Mouse (Mus musculus) midbrain, embryonic 13.5 days (tissue): ENCODE data around the gene Spata13. TPM values are rescaled to one million over a fixed set of nuclear protein-coding genes. Genes with fewer than 3 reads are reported as not detected.
A peak's percentile ranks its signal among the peaks of the same experiment; 100 is the strongest.

Experiments used
- ATAC-seq: fragments of 200-750 bp; cut with Nextera tagmentation; 2 replicates; pipeline ENCODE4 v1.8.0; 2017; ENCODE audit warnings: mild to moderate bottlenecking, moderate TSS enrichment, moderate library complexity
- H3K27ac ChIP-seq: fragments of 300-500 bp; sonication (generic); 2 replicates; pipeline ENCODE4 v1.5.1; 2015; ENCODE audit warnings: inconsistent platforms, mild to moderate bottlenecking, moderate library complexity
- H3K27me3 ChIP-seq: fragments of 300-500 bp; sonication (generic); 2 replicates; pipeline ENCODE4 v1.6.1; 2015; ENCODE audit warnings: mild to moderate bottlenecking, inconsistent platforms
- H3K36me3 ChIP-seq: fragments of 300-500 bp; sonication (generic); 2 replicates; pipeline ENCODE4 v1.6.1; 2015; ENCODE audit warnings: mild to moderate bottlenecking, inconsistent platforms
- H3K4me1 ChIP-seq: fragments of 300-500 bp; sonication (generic); replicated peaks from 2 replicates; pipeline ENCODE4 v1.6.1; 2015; ENCODE audit warnings: inconsistent platforms
- H3K4me2 ChIP-seq: fragments of 300-500 bp; sonication (generic); replicated peaks from 2 replicates; pipeline ENCODE4 v1.6.1; 2015; ENCODE audit warnings: moderate library complexity, mild to moderate bottlenecking, inconsistent platforms
- H3K4me3 ChIP-seq: fragments of 300-500 bp; sonication (generic); replicated peaks from 2 replicates; pipeline ENCODE4 v1.5.1; 2015; ENCODE audit warnings: mild to moderate bottlenecking, inconsistent platforms
- H3K9ac ChIP-seq: fragments of 300-500 bp; sonication (generic); replicated peaks from 2 replicates; pipeline ENCODE4 v1.6.1; 2015; ENCODE audit warnings: mild to moderate bottlenecking, inconsistent platforms
- H3K9me3 ChIP-seq: fragments of 300-500 bp; sonication (generic); 2 replicates; pipeline ENCODE4 v1.6.1; 2016; ENCODE audit warnings: mild to moderate bottlenecking, inconsistent platforms
- WGBS: fragments of 180-500 bp; shearing (Covaris S2); methylation state at CpG from one replicate; pipeline ENCODE4 v1.1.7; 2015; 5-methylcytosine and 5-hydroxymethylcytosine counted together
- polyA plus RNA-seq: library from polyadenylated mRNA; unstranded; fragments of >200 nt; fragmentation: Nextera tagmentation; extraction: Ambion mirVana; gene quantifications from 2 replicates; pipeline ENCODE4 v1.2.1, GENCODE M21; 2015

Spata13 gene
- polyA plus RNA-seq, 1 experiment from 2014 or later = 47.4 TPM

DNA sequence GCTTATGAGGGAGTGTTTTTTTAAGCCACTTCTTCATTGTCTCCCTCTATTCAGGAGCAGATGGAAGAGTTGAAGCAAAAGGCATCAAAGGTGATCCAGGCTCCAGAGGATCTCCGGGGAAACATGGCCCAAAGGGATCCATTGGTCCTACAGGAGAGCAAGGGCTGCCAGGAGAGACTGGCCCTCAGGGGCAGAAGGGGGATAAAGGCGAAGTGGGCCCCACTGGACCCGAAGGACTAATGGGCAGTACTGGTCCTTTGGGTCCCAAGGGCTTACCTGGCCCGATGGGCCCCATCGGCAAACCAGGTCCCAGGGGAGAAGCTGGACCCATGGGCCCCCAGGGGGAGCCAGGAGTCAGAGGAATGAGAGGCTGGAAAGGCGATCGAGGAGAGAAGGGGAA lies 145.4 kb downstream of the Spata13 start:
- WGBS = 91% methylated on average over 7 of the region's 7 CpGs
- no peaks in the 10 kb centered on the region for H3K27me3 ChIP-seq
- H3K9ac ChIP-seq = no peak overlapping the region
- H3K4me3 ChIP-seq = no peak overlapping the region
- no peak overlapping the region for H3K4me2 ChIP-seq
- no peak for ATAC-seq
- no peak overlapping the region for H3K27ac ChIP-seq
- H3K36me3 ChIP-seq = no peaks in the 10 kb centered on the region
- H3K4me1 ChIP-seq = no peaks in the 10 kb centered on the region
- H3K9me3 ChIP-seq = no peaks in the 10 kb centered on the region

DNA sequence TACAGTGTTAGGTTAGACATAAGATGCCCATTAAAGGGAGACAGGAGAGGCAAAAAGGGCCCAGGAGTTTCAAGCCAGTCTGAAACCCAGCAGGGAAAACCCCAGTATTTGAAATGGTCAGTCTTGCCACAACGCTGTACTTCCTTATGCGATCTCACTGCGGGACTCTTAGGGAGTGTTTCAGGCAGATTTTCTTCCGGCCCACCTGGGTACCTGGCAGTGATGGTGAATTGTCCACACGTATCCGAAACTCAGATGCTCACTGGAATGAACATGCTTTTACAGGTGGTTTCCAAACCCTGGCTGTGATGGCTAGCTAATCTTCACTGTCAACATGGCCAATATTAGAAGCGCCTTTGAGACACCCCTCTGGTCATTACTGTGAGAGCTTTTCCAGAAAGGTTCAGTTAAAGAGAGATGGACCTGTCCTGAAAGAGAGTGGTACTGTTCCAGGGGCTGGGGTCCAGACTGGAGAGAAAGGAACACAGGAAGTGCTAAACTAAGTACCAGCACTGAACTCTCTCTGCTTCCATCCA lies 148.4 kb downstream of the Spata13 start:
- Histone ChIP-seq H3K4me2 (no peak overlapping the region), H3K9me3 (no peaks in the 10 kb centered on the region), H3K36me3 (no peaks in the 10 kb centered on the region), H3K9ac (no peak overlapping the region), H3K27ac (no peak overlapping the region), H3K4me3 (no peak overlapping the region), H3K4me1 (peaks cover 10% of the 10 kb centered on the region), H3K27me3 (no peaks in the 10 kb centered on the region)
- ATAC-seq = no peak
- WGBS = 49% methylated on average over 7 of the region's 7 CpGs

DNA sequence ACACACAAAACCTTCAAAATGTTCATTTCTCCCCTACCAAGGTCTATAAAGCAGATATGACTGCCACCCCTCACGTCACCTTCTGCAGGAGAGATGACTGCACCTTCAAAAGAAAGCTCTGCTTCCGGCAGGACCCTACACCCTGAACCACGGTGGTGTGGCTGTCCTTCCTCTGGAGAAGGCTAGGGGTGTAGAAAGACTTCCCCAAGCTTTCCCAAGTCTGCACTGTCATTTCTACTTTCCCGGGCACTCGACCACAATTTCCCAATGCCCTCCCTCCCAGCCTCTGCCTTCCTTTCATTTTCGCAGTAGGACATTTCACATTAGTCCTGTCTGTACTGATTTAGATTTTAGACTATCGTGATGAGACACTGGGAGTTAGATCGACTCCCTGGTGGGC lies 149.4 kb downstream of the Spata13 start:
- WGBS = 45% methylated on average over 8 of the region's 8 CpGs
- H3K9ac ChIP-seq = no peak overlapping the region
- H3K27me3 ChIP-seq = no peaks in the 10 kb centered on the region
- H3K4me1 ChIP-seq = peaks cover 10% of the 10 kb centered on the region
- no peaks in the 10 kb centered on the region for H3K9me3 ChIP-seq
- H3K27ac ChIP-seq = no peak overlapping the region
- peaks cover 6% of the 10 kb centered on the region for H3K36me3 ChIP-seq
- H3K4me2 ChIP-seq = no peak overlapping the region
- no peak overlapping the region for H3K4me3 ChIP-seq
- ATAC-seq = no peak

DNA sequence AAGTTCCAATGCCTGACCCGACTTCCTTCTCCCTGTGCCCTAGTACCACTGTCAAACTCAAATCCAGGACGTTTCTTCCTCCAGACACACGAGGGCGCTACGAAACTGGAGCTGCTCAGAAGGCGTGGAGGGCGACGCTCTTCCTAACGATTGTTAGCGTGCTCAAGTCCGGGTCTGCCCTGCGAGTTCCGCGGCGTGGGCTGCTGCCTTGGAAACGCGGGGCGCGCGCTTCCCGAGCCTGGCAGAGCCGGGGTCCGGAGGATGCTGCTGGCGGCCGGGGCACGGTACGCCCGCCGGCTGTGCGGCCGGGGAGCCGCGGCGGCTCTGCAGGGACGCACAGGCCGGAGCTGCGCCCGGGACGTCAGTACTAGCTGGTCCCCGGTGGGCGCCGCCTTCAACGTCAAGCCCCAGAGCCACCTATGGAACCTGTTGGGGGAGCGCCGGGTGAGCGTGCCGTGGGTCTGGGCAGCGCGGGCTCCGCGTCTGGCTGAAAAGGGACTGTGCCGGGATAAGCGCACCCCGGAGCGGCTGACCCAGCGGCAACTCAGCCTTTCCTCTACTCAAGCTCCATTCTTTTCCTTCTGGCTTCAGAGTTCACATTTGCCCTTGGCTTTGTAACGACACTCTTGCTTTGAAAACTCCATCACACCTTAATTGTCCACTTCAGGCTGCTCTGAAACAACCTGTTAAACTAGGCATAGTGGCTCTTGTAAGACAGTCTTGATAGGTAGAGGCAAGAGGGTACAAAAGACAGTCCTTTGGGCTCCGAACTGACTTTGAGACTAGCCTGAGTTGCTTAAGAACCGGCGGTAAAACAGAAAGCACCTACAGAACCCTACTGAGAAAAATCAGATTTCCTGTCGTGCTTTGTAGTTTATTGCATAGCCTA lies 150.9 kb downstream of the Spata13 start, which contains the start of gene Mipep:
Gene Mipep (plus strand): TSS at position 147 of the 889 bp plus-strand sequence.
- H3K9ac ChIP-seq = peak within 1 kb of the TSS; percentile 77

DNA sequence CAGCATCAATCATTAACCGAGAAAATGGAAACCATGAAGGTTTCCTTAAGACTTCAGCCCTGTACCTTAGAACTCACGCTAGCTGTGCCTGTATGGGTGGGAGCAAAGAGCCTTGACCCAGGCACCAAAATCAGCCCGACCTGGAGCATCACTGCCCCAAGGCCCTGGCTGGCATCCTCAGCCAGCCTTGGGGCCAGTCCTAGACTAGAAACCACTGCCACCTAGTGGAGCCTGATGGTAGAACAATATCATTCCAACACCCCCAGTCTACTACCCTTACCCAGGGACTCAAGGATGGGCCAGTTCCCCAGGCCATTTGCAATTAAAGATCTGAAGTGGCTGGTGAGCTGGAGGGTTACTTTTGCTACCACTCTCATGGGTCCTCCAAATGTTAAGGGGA lies 156.3 kb downstream of the Spata13 start:
- H3K27me3 ChIP-seq = no peaks in the 10 kb centered on the region
- ATAC-seq = 0 out of 2 replicates have a peak, but pooled peaks have one; percentile 63
- H3K36me3 ChIP-seq = peaks cover 35% of the 10 kb centered on the region
- H3K4me3 ChIP-seq = no peak overlapping the region
- H3K9me3 ChIP-seq = no peaks in the 10 kb centered on the region
- no peak overlapping the region for H3K9ac ChIP-seq
- 31% methylated on average over 3 of the region's 3 CpGs for WGBS
- peaks cover 8% of the 10 kb centered on the region for H3K4me1 ChIP-seq
- no peak overlapping the region for H3K4me2 ChIP-seq
- H3K27ac ChIP-seq = no peak overlapping the region

More for the DNA sequence above, 150.9 kb downstream of the Spata13 start, which contains the start of gene Mipep:
- WGBS = 2% methylated on average over 61 of the region's 61 CpGs
- peak; percentile 99 for ATAC-seq
- no peaks in the 10 kb centered on the region for H3K9me3 ChIP-seq
- no peaks in the 10 kb centered on the region for H3K27me3 ChIP-seq
- H3K27ac ChIP-seq = peak within 1 kb of the TSS; percentile 65
- peak within 1 kb of the TSS; percentile 83 for H3K4me2 ChIP-seq
- H3K4me1 ChIP-seq = peaks cover 10% of the 10 kb centered on the region
- H3K4me3 ChIP-seq = peak within 1 kb of the TSS; percentile 81
- peaks cover 18% of the 10 kb centered on the region for H3K36me3 ChIP-seq

DNA sequence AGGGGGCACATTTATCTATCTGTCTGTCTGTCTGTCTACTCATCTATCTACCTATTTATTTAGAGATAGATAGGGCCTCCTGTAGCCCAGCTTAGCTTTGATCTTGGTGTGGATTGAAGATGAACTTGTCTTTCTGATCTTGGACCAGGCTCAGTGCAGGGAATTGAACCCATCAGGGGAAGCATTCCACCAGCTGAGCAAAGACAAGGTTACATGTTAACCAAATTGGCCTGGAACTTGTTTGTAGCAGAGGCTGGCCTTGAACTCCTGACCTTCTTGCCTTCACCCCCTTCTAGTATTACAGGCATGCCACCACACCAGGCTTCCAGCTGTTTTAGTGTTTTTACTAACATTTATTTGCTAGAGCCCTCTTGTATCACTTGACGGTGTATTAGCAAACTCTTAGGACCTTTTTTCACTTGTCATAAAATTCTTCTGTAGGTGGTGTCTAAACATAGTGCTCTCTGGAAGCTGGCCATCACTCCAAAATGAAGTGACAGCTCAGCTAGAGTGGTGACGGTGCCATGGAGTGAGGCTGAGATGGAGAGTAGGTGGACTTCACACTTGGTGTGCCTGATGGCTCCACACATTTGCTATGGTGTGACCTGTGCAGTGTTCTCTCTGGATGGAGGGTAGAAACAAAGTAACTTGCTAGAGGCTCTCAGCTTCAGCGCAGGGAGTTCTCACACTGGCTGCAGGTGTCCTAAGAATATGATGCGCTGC lies 163.0 kb downstream of the Spata13 start:
- Histone ChIP-seq H3K4me1 (no peaks in the 10 kb centered on the region), H3K4me3 (no peak overlapping the region), H3K9me3 (no peaks in the 10 kb centered on the region), H3K36me3 (peaks cover 43% of the 10 kb centered on the region), H3K27me3 (no peaks in the 10 kb centered on the region), H3K9ac (no peak overlapping the region), H3K4me2 (no peak overlapping the region), H3K27ac (no peak overlapping the region)
- 95% methylated on average over 4 of the region's 4 CpGs for WGBS
- no peak for ATAC-seq

DNA sequence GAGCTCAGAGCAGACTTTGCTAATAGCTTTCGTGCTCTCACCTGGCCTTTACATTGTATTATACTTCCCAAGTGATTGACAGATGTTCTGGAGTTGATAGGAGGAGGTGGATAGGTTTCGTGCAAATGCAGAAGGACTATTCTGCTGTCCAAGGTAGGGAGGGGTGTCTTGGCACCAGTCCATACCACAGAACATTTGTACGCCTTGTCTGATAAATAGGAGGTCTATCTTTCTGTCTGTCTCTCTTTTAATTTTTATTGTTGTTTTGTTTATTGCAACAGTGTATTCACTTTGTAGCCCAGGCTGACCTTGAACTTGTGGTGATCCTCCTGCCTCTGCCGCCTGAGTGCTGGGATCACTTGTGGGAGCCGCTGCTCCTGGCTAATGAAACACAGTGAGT lies 163.8 kb downstream of the Spata13 start:
- no peak for ATAC-seq
- Histone ChIP-seq H3K9me3 (no peaks in the 10 kb centered on the region), H3K27ac (no peak overlapping the region), H3K4me2 (no peak overlapping the region), H3K36me3 (peaks cover 46% of the 10 kb centered on the region), H3K27me3 (no peaks in the 10 kb centered on the region), H3K4me3 (no peak overlapping the region), H3K4me1 (no peaks in the 10 kb centered on the region), H3K9ac (no peak overlapping the region)
- 96% methylated on average over 5 of the region's 5 CpGs for WGBS

DNA sequence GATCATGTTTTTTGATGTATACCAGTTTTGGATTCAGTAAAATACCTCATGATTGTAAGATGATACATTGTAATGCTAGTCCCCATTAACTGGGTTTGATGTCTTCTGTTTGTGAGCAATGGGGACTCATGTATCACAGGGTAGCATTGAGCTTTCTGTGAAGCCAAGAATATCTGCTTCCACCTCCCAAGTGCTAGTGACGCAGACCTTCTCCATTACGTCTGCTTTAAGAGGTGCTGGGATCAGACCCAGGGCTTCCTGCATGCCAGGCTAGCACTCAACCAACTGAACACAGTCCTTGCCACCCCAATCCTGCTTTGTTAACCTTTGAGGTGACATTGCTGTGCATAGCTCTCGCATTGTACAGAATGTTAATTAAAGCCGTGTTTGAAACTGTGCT lies 164.9 kb downstream of the Spata13 start:
- ATAC-seq = no peak
- Histone ChIP-seq H3K27me3 (no peaks in the 10 kb centered on the region), H3K9me3 (no peaks in the 10 kb centered on the region), H3K4me1 (no peaks in the 10 kb centered on the region), H3K9ac (no peak overlapping the region), H3K36me3 (peaks cover 55% of the 10 kb centered on the region), H3K4me3 (no peak overlapping the region), H3K27ac (no peak overlapping the region), H3K4me2 (no peak overlapping the region)
- 93% methylated on average over 4 of the region's 4 CpGs for WGBS

DNA sequence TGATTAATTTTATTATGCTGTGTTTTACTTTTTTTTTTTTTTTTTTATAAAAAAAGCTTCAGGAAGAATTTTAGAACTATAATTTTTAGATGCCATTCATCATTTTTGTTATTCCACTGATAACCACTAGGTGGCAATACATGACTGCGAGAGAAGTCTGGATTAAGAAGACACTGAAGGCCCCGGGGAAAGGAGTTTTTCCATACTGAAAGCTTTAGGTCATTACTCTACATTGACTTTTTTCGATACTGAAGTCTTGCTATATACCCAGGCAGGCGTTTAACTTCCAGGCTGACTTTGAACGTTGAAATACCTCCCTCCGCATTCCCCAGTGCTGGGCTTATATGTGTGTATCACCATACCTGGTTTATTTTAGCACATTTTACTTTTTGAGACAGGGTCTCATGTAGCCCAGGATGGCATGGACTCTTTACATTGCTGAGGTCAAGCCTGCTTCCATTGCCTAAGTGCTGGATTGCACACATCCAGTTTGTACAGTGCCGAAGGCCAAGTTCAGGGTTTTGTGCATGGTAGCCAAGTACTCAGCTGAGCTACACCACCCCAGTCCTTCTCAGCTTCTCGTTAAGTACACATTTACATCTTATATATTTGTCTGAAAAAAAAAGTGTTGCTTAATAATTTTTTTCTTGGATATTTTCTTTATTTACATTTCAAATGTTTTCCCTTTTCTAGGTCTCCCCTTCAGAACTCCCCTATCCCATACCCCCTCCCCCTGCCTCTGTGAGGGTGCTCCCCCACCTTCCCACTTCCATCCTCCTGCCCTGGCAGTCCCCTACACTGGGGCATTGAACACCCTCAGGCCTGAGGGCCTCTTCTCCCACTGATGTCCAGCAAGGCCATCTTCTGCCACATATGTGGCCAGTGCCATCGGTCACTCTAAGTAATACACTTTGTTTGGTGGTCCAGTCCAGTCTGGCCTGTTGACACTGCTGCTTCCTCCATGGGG lies 166.2 kb downstream of the Spata13 start:
- peak; percentile 50; the same call in 1 of the 2 replicates for ATAC-seq
- 53% methylated on average over 9 of the region's 9 CpGs for WGBS
- H3K36me3 ChIP-seq = peaks cover 65% of the 10 kb centered on the region

DNA sequence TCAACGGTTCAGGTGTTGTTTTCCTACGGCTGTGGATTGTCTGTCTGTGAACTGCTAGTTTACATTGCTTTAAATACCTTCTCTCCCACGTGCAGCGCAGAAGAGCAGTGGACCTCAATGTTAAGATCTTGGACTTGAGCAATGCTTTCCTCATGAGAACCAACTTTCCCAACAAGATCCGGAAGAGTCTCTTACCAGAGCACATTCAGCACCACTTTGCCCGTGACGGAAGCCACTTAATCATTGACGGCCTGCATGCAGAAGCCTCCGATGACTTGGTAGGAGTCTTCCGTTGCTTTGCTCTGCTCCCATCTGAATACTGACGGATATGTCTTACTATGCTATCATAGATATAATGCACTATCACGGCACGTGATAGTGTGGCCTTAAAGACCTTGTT lies 168.2 kb downstream of the Spata13 start:
- H3K9me3 ChIP-seq = no peaks in the 10 kb centered on the region
- H3K27me3 ChIP-seq = no peaks in the 10 kb centered on the region
- H3K4me3 ChIP-seq = no peak overlapping the region
- H3K4me2 ChIP-seq = no peak overlapping the region
- H3K36me3 ChIP-seq = peaks cover 56% of the 10 kb centered on the region
- H3K4me1 ChIP-seq = no peaks in the 10 kb centered on the region
- WGBS = 96% methylated on average over 13 of the region's 13 CpGs
- H3K9ac ChIP-seq = no peak overlapping the region
- ATAC-seq = no peak
- H3K27ac ChIP-seq = no peak overlapping the region

More for the DNA sequence above, 166.2 kb downstream of the Spata13 start:
- no peak overlapping the region for H3K9ac ChIP-seq
- no peak overlapping the region for H3K4me3 ChIP-seq
- H3K27ac ChIP-seq = no peak overlapping the region
- no peaks in the 10 kb centered on the region for H3K4me1 ChIP-seq
- no peaks in the 10 kb centered on the region for H3K27me3 ChIP-seq
- H3K4me2 ChIP-seq = no peak overlapping the region
- H3K9me3 ChIP-seq = no peaks in the 10 kb centered on the region

DNA sequence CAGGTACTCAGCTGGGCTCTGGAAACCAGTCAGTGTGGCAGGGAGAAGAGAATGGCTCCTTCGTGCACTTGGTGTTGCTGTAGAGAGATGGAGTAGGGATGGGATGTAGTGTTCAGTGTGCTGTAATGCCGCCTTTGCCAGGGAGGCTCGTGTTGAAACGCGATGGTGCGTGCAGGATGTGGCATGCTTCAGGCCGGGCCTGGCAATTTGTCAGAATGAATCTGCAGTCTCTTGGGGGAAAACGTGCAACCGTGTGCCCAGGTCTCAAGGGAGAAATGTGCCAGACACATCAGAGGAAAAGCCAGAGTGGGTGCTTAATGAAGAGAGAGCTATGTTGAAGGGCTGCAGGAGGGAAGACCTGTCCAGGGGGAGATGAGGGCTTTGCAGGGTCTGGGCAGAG lies 171.2 kb downstream of the Spata13 start:
- Histone ChIP-seq H3K4me2 (no peak overlapping the region), H3K9ac (no peak overlapping the region), H3K27me3 (no peaks in the 10 kb centered on the region), H3K36me3 (peaks cover 46% of the 10 kb centered on the region), H3K9me3 (no peaks in the 10 kb centered on the region), H3K4me3 (no peak overlapping the region), H3K4me1 (no peaks in the 10 kb centered on the region), H3K27ac (no peak overlapping the region)
- no peak for ATAC-seq
- WGBS = 94% methylated on average over 9 of the region's 9 CpGs
